Mouse (Mus musculus) adipocyte (in vitro differentiated cells): Measurements from ENCODE around the gene Add2.
A peak's percentile ranks its signal among the peaks of the same experiment; 100 is the strongest.
"Not testable (repeated sequence)": the region's sequence is repeated elsewhere in the genome, so short reads cannot be mapped to it uniquely, and the experiment has no call there.

ENCODE experiments used
- DNase-seq: peaks from one replicate; pipeline ENCODE4 v3.0.0-alpha.2; 2016; ENCODE audit warnings: low spot score

Gene Add2

DNA sequence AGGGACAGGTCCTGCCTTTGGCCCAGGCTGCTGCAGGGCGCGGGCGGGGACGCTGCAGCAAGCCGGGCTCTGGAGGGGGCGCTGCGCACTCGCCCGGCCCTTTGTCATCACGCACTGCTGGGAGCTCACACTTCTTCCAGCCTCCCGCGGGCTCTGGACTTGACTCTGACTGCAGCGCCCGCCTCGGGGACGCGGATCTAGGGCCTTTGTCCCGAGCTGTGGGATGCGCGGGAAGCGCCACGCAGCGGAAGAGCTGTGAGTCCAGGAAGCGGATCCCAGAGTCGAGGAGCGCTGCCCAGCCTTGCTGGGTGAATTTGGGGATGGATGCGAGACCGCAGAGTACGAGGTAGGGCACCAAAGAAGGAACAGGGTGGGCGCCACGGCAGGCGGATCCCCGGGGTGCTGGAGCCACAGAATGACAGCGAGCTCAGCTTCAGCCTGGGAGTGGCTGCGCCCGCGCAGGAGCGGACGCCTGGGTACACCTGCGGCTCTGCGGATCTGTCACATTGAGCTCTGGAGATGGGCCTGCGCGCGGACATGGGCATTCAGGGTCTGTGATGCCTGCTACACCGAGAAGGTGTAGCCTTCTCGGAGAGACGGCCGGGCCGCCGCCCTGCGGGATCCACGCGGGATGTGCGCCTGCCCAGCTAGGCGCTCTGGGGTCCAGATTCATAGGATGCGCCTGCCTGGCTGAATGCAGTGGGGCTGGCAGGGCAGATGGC, at the start of gene Add2:
Gene Add2, plus strand, starts transcription at position 81 of the 722 bp plus-strand sequence.
- no peak for DNase-seq

DNA sequence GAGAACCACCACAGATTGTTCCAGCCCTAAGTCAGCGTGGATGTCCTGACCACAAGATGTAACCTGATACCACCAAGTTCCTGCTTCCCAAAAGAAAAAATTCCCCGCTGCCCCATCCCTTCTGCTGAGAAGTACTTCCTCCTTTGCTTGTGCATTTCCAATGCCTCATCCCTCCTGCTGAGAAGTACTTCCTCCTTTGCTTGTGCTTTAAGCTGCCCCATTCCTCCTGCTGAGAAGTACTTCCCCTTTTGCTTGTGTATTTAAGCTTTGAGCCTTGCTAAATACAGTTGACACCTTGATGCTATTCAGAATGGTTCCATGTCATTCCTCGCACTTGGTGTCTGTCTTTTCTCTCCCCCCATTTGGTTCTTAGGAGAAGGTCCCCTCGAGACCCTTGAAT, 49.7 kb upstream of the Add2 start:
- DNase-seq: not testable (repeated sequence)

DNA sequence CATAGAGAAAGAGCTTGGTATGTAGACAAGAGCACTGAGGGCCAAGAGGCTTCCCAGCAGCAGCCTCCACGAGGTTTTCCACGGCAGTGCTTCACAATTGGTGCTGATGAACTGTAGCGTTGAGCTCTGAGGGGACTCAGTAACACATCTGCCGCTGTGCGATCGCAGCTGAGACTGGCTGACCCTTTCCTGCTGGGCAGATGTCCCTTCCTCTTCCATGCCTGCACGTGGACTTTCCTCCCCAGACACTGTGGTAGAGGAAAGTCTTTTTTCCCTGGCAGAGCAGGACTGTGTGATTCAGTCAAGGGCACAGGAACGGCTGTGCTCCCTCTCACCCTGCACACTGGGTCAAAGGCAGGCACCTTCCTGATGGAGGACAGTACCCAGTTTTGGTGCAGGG, 44.1 kb upstream of the Add2 start:
- DNase-seq: no peak

DNA sequence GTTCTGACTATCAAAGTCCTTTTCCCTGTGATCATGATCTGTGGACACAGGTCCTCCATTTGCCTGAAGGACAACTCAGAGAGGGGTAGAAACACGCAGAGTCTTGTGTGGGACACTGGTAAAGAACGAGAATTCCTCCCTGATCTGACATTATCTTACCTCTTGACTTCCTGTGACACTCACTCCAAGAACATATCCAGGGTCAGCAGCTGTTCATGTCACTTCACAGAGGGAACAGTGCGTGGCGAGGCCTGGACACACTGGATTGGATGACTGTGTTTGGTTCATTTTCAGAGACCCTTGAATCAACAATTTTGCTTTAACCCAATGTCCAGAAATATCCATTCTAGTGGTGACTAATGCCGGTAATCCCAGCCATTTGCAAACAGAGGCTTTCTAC, 38.9 kb upstream of the Add2 start:
- DNase-seq: not testable (repeated sequence)

DNA sequence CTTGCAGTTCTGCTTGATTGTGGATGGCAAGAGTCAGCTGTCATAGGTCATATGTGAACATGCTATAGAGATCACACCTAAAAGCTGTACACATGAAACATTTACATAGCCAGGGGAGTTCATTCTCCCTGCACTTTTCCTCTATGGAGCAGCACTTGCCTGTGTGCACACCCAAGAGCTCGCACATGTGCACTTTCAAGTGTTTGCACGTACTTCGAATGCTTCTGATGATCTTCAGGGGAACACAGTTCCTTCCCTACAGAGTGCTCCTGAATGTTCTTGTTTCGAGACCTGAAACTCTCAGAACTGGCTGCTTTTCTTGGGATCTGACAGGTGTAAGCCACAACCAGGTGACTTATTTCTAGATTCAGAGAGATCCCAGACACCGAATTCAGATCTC, 37.7 kb upstream of the Add2 start:
- not testable (repeated sequence) for DNase-seq

DNA sequence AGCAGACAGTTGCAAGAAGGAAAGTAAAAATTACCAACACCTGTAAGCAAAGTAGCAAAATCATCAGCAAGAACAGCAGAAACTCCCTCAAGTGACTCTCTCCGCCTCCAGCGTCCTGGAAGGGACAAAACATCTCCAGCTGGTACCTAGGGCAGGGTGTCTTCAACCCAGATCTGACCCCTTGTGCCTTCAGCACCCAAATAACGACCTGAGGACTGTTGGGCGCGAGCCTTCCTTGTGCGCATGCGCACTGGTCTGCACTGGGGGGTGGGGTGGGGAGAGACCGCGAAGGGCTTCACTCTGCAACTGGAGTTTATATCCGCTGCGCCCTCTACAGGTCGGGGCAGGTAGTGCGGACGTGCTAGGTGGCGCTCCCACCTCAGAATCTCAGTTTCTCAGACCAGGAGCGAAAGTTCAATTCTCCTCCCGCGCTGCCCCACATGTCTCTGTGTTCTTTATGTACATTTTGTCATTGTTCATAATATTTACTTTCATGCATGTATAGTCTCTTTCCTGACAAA, 25.0 kb upstream of the Add2 start:
- no peak for DNase-seq

DNA sequence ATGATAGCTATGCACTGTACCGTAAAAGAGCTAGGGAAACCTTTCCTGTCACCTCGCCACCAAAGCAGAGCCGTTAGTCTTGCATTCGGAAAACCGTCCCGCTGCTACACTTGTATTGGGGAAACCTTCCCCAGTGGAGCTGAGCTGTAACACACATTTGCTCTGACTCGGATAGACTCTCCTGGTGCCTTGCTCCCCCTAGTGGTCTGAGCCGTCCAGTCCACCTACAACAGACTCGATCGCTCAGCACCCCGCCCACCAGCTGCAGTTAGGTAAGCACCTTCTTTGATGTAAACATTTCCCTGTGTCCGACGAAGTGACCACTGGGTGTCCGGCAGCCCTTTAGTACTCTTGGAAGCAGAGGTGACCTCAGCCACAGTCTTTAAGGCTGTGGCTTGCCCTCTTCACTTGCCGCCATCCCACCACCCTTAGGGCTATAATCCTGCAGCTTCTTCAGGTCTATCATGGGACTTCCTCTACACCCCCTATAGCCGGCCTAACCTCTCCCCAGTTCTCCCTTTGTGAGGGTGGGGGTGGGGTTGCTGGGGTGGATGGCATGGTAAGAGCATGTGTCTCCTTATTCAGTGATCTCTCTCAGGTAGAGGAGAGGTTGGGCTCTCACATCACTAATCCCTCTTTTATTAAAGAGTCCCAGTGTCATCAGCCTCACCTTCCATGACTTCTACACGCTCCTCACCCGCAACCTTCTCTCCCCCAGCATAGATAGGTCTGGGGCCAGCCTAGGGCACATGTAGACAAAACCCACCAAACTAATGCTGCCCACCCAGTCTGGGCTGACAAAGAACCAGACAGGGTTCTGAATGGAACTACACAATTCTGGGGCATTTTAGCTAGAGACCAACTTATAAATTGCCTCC, 24.0 kb upstream of the Add2 start:
- peak; percentile 89 for DNase-seq

DNA sequence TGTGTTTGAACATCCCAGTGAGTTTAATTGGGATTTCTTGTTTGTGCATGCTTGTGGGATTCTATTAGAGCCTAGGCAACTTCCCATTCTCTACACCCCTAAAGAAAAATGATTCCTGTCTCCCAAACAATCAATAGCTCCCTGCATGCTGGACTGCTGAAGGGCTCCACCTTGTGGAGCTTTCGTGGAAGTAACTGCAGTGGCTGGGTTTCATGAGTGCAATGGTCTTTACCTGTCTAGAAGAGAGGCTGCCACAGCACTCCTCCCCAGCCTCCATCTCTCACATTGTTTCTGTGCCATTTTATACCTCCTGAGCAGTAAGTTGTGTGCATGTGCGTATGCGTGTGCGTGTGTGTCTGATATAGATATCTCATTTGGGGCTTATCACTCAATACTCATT, 18.5 kb upstream of the Add2 start:
- peak; percentile 73 for DNase-seq

DNA sequence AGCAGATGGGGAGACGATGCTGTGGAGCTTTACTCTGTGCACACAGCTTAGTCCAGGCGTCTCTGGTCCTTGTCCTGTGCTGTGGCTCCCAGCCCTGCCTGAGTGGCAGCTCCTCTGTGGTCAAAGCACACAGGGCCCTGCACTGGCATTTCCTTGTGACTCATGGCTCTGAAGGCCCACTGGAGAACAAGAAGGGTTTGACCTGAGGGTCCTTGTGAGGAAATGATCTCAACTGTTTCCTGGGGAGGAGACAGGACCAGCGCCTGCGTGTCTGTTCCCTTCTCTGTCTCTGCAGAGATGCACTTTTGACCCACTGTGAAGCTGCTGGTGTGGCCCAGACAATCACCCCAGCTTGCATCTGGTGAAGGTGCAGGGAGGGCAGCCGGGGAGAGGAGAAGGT, 13.7 kb upstream of the Add2 start:
- not testable (repeated sequence) for DNase-seq

DNA sequence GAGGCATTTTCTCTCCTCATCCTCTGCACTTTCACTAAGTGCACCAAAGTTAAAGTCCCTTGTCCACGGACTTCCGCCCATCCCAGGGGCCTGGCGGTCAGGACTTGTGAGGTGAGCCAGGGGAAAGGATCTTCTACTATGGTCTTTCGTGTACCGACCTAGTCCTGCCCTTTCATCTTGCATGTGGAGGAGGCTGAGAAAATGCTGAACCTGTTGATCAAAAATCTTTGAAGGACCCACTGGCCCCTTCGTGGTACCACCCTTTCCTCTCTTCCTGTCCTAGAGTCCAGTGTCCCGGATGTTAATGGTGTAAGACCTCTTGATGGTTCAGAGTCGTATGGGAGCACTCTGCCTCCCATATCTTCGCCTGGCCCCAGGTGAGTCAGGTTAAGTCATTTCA, 12.6 kb upstream of the Add2 start, which contains the start of gene Figla:
Gene Figla, plus strand, starts transcription at position 301 of the 400 bp plus-strand sequence.
- no peak for DNase-seq

DNA sequence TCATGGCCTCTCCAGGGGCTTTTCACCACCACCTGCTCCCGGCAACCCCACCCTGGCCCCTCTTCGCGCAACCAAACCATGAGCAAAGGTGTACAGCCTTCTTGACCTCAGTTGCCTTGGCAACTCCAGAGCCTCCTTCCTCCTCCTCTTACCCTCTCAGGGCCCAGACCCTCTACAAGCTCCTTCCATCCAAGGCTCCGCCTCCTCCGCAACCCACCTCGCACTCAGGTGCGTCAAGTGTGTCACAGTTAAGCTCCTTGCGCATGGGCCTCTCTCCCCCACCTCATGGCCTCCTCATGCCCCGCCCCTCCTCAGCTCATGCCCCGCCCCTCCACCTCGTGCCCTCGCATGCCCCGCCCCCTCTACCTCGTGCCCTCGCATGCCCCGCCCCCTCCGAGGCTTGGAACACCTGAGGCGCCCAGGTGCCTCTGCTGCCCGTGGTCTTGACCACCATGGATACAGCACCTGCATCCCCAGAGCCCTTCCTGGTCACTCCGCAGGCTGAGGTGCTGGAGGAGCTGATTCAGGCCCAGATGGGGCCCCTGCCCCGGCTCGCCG, 11.6 kb upstream of the Add2 start:
- DNase-seq: no peak

DNA sequence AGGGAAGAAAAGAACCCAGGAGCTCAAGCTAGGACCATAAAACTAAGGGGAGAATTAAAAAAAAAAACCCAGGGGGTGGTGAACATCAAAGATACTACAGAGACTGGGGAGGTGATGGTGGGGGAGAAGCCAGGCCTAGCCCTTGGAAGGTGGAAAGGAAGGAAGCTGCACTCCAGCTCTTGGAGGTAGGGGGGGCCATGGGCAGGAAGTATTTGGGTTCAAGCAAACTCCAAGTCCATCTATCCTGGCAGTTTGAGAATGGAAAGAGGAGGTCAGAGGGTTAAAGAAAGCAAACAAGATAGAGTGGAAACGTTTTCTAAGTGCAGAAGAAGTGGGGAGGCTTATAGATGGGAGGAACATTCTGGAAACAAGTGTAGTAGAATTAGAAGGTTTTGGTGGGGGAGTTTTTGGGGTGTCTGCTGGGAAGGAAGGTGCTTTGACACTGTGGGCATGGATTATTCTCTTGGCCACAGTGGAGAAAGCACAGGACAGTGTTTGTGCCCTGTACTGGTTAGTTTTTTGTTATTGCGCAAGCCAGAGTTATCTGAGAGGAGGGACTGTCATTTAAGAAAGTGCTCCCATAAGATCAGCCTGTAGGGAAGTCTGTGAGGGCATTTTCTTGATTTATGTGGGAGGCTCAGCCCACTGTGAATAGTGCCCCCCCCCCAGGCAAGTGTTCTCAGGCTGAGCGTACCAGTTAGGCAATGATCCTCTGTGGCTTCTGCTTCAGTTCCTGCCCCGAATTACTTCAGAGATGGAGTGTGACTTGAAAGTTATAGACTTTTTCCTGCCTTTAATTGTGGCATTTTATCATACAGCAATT, 8.9 kb upstream of the Add2 start:
- no peak for DNase-seq

DNA sequence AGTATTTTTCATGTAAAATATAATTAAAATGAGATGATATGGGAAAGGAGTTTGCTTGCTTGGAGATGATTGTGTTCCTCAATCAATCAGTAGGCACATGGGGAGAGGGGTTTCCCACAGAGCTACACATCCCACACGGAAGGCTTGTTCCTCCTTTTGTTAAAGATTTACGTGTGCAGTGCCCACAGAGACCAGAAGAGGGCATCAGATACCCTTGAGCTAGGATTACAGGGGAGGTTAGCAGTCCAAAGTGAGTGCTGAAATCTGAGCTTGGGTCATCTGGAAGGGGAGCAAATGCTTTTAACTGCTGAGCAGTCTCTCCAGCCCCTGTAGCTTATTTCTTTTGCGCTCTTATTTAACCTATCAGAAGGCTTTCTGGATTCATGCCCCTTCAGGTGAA, 7.5 kb upstream of the Add2 start:
- peak; percentile 33 for DNase-seq

DNA sequence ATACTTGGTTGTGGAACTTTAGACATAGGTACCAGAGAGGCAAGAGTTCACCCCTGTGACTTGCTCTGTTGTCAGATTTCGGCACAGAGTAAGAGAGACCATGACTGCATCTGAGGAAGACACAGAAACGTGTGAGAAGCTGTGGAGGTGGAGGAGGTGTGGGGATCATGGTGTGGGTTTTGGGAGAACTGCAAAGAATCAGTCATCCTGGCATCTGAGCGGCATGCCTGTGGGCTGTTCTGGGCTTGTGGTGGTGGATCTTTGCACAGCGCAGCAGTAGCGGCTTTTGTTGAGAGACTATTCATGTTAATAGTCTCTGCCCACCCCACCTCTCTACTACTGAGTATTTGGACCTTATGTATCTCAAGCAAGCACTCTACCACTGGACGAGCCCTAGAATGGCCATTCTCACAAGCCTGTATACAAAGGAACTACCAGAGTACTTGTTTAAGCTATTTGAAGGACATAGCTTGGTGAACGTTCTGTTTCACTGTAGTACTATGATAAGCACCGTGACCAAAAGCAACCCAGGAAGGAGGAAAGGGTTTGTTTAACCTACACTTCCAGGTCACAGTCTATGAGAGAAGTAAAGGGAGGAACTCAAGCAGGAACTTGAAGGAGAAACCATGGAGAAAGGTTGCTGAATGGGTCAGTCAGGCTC, 1.7 kb upstream of the Add2 start:
- DNase-seq: no peak

DNA sequence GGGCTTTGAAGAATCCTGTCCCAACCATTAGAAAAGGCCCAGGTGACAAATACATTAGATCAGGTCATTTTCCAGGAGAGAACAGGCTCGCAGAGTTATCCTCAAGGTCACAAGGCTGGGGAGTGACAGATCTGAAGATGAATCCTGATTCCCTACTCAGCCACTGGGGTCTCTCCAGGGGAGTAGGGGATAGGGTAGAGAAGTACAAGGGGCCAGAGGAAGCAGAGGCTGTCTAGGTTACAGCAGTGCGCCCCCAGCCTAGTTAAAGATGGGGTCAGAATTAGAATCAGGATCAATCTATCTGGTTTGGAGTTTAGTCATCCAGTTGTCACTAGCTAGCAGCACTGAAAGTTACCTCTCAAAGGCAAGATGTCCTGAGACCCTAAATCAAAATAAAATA, 331 bp upstream of the Add2 start:
- DNase-seq: no peak

DNA sequence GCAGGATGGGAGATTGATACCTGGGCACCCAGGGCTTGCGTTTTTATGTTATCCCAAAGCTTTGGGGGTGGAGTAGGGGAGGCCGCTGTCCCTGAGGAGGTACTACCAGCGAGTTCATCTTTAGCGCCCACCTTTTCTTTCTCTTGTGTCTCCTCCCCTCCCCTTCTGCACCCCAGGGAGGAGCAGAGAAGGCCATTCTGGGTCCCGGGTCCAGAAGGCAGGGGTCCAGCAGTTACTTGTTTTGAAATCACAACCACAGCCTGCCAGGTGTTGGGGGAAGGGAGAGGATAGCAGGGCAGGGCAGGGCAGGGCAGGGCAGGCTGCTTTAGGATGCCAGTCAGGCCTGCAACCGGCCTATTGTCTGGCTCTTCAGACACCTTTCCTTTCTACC, 837 bp downstream of the Add2 start:
- no peak for DNase-seq

DNA sequence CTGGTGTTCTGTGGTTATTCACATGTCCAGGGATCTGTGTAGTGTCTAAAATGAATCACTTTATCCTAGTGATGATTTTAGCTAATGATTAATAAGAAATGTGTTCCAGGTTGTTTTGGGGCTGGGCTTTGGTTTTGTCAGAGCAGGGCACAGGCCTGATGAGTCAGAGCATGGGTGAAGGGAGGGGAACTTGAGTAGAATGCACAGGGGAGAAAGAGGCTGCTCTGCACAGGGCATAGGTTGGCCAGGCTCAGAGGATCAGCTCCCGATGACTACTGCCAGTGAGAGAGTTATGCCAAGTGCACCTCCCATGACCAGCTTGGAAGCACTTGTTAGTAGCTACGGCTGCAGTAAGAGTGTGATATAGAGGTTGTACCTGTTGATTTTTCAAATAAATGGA, 3.0 kb downstream of the Add2 start:
- no peak for DNase-seq

DNA sequence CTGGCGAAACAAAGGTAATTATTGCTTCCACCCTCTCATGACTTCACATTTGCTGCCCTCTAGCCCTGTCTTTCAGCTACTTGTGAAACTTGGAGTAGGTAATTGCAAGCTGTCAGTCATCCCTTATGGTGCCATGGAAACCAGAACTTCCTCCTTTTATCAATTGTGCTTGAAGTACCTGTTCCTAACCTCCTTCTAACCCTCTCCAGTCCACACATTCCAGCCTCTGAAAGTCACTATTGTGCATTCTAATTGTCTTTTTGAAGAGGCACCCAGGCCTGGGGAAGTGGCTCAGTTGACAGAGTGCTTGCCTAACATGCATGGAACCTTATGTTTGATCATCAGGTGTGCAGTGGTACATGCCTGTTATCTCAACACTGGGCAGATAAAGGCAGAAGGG, 5.2 kb downstream of the Add2 start:
- no peak for DNase-seq

DNA sequence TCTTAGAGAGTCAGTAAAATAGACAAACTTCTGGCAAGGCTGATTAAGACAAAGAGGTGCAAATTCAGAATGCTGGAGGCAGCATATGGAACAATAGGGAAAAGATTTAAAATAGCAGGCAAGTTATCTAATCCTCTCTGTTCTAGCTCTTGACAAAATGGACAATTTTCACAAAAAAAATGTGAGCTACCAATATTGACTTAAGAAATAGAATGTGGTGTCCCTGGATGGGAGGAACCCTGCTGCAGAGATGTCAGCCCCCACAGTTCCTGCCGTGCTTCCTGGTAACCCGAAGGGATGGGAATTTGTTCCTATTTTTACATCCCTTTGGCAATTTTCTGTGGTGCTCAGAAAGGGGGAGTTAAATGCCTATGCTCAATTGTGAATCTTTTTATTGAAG, 10.4 kb downstream of the Add2 start:
- DNase-seq: no peak

DNA sequence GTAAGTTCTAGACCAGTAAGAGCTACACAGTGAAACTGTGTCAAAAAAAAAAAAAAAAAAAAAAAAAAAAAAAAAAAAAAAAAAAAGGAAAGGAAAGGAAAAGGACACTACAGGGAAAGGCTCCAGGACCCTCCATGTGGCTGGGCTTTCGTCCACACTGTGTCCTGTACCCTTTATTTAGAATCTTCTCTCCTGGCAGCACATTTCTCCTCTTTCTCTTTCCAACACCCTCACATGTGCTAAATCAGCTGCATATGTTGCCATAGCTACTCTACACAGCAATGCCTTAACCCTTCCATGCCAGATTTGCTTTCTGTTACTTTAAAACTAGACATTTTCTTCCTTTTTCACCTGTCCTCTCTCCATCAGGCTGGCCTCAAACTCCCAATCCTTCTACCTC, 11.7 kb downstream of the Add2 start:
- no peak for DNase-seq

DNA sequence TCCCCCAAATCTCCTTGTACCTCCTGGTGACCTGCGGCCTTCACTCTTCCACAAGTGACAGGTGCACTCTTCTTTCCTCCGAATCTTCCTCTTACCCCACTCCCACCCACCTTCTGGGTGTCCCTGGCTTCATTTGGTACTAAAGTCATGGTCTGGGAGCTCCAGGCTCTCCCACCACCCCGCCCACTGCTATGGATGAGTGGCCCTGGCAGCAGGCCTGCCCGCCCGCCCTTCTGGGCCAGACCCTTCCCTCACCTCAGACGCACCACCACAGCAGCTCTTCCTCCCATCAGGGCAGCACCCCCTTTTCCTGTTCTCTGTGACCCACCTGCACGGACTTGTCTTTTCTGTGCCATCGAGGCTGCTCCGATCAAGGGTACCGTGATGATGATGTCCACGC, 19.0 kb downstream of the Add2 start:
- no peak for DNase-seq
